Mouse (Mus musculus) inflammation-experienced regulatory T-cells, adult 6 months (primary cell): Measurements from ENCODE around the gene Gvin1. TPM values are rescaled to one million over a fixed set of nuclear protein-coding genes. Genes with fewer than 3 reads are reported as not detected.
"Not testable (repeated sequence)": the region's sequence is repeated elsewhere in the genome, so short reads cannot be mapped to it uniquely, and the experiment has no call there.

ENCODE experiments used
- ATAC-seq: one replicate; pipeline ENCODE4 v1.8.0; 2017
- polyA plus RNA-seq, 3 experiments: library from polyadenylated mRNA; unstranded; fragments of 100-300 nt; shearing (Covaris generic); gene quantifications; one replicate each; pipeline ENCODE4 v1.2.1; 2017

The Gvin1 gene
- polyA plus RNA-seq: 100 to 1,000 TPM in 1 of 3 experiments, 10 to 100 TPM in 2; 79.1 to 101 (median 99.8) TPM

DNA sequence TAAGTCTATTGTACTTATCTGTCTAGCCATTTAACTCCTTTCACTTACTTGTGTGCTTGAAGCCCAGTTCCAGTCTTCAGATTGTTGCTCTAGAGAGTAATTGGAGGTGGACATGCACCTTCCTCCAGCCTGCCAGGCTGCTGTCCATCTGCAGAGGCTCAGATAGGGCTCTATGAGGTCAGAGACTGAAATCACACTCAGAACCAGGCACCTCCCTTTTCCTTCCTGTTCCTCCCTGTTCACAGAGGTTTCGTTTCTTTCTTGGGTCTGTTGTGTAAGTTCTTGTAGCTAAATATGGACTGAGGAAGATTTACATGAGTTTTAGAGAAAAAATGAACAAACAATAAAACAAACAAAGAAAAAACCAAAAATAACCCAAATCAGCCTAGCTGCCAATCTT lies at the start of gene Gvin1:
Gvin1 (minus strand) TSS at position 150 of the 400 bp plus-strand sequence.
- peak; percentile 71 for ATAC-seq

DNA sequence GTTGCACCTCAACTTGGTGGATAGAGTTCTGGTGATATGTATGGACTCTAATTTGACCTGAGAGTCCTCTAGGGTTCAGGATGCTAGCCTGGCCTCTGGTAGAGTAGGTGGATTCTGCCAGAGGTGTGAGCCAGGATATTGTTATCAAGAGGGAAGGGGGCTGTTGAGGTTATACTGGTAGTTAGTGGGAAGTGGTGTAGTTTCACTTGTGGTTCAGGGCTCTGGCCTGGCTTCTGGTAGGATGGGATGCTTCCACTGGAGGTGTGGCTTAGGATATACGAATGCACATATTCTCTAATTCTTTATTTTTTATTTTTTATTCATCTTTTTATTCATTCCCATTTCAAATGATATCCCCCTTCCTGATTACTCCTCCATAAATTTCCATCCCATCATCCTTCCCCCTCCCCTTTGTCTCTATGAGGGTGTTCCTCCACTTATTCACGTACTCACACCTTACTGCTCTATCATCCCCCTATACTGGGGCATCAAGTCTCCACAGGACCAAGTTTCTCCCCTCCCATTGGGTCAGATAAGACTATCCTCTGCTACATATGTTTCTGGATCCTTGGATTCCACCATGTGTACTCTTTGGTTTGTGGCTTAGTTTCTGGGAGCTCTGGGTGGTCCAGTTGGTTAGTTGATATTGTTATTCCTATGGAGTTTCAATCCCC lies 36.9 kb upstream of the Gvin1 start:
- ATAC-seq: no peak

DNA sequence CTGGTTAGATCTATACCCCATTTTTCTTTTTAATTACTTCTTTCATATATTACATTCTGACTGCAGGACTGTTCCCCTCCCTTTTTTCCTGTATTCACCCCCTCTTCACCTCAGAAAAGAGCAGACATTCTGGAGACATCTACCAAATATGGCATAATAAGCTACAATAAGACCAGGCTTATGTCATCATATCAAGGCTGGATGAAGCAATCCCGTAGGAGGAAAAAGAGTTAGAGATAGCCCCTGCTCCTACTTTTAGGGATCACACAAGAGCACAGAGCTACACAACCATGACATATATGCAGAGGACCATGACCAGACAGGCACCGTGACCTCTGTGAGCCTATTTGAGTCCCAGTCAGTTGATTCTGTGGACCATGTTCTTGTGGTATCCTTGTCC lies 33.8 kb upstream of the Gvin1 start:
- ATAC-seq: no peak

DNA sequence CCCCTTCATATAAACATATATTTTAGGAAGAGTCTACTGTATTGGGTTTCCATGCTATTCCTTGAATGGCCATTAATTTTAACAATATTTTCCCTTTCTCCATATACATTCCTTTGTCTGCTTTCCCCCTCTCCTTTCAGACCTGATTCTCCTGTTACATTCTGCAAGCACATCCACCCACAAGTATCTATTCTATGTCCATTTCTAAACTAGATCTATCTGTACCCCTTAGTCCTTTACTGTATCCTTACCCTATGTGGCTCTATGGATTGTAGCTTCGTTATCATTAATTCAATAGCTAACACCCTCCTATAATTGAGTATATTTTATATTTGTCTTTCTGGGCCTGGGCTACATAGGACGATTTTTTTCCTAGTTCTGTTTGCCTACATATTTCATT lies 33.1 kb upstream of the Gvin1 start:
- ATAC-seq: no peak

DNA sequence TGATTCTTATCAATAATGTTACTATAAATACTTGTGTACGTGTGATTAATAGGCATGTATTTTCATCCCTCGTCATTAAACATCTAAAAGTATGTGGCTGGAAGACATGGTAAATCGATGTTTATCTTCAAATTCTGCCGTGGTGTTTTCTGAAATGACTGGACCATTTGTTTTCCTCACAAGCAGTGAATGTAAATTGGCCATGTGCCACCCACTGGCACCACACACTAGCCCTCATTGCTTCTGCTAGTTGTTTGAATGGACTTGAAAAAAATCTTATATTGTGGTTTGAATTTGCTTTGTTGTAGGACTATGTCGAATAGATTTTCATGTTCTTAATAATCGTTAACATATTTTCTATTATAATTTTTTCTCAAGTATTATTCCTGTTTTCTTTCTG lies 30.5 kb upstream of the Gvin1 start:
- no peak for ATAC-seq

DNA sequence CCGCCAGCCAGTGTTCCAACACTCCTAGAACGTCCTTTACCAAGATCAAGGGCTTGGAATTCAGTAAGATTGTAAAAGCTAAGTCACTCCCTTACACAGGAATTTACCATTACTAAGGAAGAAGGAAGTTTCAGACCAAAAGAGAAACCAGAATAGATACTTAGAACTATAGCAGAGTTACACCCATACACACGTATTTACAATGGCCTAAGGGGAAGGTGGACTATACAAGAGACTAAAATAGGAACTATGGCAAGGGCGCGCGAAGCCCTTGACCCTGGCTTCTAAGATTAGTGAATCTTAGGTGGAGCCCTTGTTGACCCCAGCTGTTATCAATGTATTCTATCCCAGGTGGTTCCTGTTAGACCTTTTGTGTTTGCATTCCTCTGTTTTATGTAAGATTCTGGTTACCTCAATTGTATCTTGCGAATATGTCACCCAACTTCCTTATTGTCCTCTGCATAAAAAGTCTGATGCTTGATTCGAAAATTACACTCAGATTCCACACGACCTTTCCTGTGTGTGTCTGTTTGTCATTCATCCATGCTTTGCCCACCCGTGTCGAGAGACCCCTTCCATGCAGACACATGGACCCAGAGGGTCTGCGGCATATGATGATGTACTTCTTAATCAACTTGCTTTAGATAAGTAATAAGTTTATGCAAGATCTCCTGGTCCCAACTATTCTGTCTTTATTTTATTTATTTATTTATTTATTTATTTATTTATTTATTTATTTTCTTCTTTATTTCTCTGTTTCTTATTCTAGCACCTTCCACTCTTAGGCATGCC lies 25.6 kb upstream of the Gvin1 start:
- ATAC-seq: not testable (repeated sequence)

DNA sequence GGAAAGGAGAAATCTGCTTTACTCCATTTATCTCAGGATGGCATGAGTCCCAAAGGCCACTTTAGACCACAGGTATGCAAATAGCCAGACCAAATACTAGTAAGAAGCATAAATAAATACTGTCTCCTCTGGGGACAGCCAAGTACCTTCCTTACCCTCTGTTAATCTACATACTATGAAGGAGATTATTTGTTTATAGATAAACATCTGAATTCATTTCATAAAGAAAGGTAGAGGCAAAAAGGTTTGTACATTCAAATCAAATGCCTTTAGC lies 22.0 kb upstream of the Gvin1 start:
- ATAC-seq: no peak

DNA sequence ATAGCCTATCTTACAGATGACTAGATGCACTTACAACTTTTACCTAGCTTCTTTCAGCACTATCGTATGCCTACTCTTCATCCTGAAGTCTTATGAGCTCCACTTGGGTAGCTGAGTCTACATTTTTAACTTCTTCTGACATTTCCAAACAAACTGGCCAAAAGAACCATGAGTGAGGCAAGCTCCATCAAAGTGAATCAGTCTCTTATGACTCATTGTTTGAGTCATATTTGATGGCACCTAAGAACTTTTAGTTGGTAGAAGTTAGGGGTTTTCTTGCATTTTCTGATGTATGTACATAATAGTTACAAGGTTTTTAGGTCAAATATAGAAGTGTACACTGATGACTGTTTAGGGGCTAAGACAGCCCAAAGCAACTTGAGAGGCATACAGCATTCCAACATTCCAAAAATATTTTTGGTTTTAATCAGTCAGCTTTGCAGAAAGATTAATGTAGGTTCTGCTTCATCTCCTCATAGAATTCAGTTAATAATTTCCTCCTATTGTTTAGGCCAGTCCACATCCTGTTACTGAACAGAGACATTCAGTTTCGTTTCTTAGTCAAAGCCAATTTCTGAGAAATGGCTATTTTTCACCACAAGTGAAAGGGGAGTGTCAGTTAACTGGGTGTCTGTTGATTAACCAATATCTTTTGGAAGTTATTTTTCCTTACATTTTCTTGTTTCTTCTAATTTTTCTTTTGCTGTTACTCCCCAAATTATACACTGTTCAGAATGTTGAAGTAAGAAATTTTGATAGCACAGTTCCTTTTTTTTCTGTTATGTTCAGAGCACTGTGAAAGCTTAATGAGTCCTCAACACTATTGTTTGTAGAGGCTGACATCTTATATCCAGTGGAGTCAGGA lies 21.4 kb upstream of the Gvin1 start:
- peak; percentile 93 for ATAC-seq

DNA sequence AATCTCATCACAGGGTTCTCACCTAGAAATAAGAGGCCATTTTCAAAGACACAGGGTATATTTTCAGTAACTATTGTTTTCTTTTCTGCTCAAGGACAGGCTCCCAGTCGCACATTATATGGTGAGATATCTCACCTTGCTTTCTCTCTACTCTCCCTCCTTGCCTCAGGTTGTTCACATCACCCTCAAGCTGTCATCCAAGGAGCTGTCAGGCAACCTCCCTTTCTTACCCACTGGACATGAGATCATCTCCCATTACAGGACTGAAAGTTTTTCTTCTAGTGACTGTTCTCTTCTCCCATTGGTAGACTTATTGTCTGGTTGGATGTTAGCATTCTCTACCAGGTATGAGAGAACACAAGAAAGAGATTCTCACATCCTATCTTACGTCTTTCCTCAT lies 20.5 kb upstream of the Gvin1 start:
- ATAC-seq: no peak

DNA sequence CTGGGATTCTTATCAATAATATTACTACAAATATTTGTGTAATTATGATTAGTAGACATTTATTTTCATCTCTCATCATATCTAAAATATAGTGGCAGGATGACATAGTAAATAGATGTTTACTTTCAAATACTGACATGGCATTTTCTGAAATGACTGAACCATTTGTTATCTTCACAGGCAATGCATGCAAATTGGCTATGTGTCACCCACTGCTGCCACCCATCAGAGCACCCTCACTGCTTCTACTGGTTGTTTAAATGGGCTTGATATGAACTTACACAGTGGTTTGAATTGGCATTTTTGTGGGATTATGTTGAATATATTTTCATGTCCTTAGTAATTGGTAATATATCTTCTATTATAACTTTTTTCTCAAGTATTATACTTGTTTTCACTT lies 784 bp upstream of the Gvin1 start:
- peak; percentile 16 for ATAC-seq

DNA sequence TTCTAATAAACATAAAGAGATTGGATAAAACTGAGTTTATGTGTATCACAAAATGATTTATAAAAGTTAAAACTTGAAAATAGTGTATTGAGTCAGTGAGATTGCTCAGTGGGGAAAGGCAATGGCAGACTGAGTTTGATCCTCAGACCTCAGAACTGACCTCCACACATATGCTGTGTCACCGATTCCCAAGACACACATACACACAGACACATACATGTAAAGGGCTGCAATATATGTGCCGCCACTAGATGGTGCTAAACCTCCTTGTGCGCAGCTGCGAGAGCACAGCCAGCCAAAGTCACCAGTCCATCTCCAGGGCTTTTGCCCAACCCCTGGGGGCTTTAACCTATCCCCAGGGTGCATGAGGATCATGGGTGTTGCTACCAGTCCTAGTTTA lies 1.4 kb downstream of the Gvin1 start:
- peak; percentile 66 for ATAC-seq

DNA sequence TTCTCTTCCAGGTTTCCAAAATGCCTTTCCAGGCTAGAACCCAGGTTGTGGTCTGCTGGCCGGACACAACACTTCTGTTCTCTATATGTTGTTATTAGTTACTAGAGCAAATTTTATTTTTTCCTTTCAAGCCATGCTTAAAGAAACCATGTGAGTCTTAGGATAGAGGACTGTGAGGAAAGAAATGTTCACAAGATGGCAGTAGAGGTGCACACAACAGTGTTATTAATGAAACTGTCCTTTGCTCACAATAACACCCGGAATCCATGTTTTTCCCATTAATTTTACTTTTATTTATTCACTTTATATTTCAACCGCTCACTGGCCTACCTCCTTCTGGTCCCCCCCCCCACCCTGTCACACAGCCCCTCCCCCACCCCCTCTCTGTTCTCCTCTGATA lies 8.5 kb downstream of the Gvin1 start:
- ATAC-seq: peak; percentile 74

DNA sequence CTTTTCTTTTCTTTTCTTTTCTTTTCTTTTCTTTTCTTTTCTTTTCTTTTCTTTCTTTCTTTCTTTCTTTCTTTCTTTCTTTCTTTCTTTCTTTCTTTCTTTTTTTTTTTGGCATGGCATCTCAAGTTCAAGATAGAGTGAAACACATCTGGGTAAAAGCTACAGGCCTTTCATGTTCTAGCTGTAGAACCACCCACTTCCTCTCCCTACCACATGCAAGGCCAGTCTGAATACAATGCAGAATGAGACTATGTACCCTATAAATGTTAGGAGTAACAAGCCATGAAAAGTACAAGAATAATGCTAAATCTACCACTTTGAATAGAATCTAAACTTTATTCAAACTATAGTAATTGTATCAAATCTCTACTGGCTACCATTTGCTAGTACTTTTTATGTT lies 38.1 kb downstream of the Gvin1 start:
- peak; percentile 65 for ATAC-seq

DNA sequence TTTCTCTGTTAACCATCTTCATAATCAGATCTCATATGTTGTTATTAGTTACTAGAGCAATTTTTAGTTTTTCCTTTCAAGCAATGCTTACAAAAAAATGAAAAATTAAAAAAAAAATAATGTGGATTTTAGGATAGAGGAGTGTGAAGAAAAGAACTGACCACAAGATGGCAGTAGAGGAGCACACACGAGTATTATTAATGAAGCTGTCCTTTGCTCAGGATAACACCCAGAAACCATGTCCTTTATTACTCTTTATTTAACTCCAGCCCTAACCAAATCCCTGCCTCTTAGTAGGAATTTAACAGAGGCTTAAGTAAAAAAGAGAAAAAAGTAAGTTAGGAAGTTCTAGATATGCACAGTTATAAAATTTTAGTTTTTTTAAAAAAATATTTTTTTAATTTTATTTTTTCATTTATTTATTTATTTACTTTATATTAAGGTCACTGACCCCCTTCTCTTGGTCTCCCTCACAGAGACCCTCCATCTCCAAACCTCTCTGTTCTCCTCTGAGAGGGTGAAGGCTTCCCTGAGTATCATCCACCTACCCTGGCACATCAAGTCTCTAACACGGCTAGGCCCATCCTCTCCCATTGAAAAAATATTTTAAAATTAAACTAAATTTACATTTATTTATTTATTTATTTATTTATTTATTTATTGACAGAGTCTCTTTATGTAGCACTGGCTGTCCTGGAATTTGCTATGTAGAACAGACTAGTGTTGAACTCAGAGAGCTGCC lies 69.9 kb downstream of the Gvin1 start:
- peak; percentile 82 for ATAC-seq

DNA sequence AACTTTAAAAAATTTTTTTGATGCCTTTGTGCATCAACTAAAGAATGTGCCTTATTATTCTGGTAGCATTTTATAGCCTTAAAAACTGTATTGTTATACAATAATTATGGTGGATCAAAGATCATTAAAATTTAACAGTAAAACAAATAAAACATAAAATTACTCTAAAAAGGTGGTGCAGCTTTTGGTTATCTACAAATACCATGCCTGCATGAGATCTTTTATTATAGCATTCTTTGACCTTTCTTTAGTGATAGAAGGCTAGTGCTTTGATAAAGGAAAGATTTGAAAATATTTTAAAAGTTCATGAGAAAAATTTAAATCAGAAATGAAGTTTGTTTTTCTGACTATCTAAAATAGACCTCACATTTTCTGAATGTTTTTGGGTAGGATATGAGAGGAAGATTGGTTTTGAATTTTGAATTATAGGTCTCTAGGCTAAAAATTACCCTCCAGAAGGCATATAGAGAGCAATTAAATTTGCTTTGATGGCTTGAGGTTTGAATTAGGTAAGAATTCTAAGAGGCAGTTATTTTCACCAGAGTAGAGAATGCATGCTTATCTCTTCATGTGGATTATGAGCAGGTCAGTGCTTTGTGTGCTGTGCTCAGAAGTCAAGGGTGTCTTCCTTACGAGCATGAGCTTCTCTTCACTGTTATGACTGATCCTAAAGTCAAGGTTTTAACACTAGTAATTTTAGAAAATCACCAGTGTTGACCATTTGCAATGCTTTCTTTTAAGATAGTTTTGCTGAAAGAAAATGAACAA lies 73.8 kb downstream of the Gvin1 start:
- not testable (repeated sequence) for ATAC-seq

DNA sequence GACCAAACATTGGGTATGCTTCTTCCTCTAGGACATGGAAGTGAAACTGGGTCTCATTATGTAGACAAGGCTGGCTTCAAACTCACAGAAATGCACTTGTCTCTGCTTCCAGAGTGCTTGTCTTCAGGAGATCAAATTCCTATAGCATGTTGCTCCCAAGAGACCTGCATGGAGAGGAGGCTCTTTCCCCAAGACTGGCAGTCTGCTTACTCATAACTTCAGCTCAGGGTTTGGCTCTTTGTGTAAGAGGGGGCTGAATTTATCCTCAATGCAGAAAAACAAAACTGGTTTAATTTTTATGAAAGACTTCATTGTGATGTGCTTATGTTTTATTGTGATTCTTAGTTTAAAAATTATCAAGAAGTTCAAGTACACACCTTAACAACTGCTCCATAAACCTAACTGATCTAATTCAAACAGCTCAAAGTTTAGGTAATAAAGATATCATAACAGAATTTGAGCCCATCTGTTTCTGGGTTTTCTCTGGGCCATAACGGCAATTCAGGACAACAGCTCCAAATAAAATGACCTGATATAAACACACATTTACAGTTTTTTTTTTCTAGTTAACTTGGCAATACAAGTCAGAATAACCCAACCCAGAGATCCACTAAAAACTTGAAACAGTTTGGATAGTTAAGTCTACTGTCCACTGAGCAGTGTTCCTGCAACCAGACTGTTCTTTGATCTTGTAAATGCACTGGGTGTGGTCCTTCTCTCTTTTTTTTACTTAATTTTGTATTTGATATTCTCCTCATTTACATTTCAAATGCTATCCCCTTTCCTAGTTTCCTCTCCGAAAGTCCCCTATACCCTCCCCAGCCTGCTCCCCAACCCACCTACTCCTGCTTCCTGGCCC lies 97.8 kb downstream of the Gvin1 start:
- not testable (repeated sequence) for ATAC-seq
